In genomic region chr10:67176932-67177331, GRCm38 (mm10) we compare ENCODE assay signal across 23 mouse cellular contexts.
DNase-seq lines count a peak whose midpoint lies in the region; ATAC-seq and TF ChIP-seq lines count a peak whose summit lies in the region.
"Had no signal": no experiment of that assay in that cellular context is flagged by ENCODE, and none has a peak within 500 bp of the region (broad histone marks: within the 10 kb centered on the region; RNA-seq: fewer than 3 reads in every experiment).

No protein-coding gene starts in this region.

- peak overlapping the region; percentile 50 for H3K27ac ChIP-seq in heart, embryonic 13.5 days (replicated peaks)
- peak overlapping the region; percentile 74 for H3K27ac ChIP-seq in stomach, embryonic 16.5 days (ENCODE audit: low read length)
- no peak overlapping the region for H3K27ac ChIP-seq in stomach, postnatal 0 days (replicated peaks)
- H3K27ac ChIP-seq in liver, embryonic 15.5 days (replicated peaks) = no peak overlapping the region; the same call in 1 of the 2 replicates
- H3K27ac ChIP-seq: forebrain, embryonic 15.5 days; heart, embryonic 15.5 days; hindbrain, embryonic 15.5 days; kidney, embryonic 15.5 days; limb, embryonic 15.5 days had no signal

- no peaks in the 10 kb centered on the region for H3K36me3 ChIP-seq in heart, embryonic 13.5 days
- H3K36me3 ChIP-seq in stomach, embryonic 16.5 days (ENCODE audit: control insufficient read depth, insufficient read depth, low read length) = no peaks in the 10 kb centered on the region
- H3K36me3 ChIP-seq in stomach, postnatal 0 days (ENCODE audit: control insufficient read depth, insufficient read depth, low read length) = no peaks in the 10 kb centered on the region
- H3K36me3 ChIP-seq in liver, embryonic 15.5 days (replicated peaks) = no peaks in the 10 kb centered on the region
- H3K36me3 ChIP-seq: forebrain, embryonic 15.5 days; heart, embryonic 15.5 days; hindbrain, embryonic 15.5 days; kidney, embryonic 15.5 days; limb, embryonic 15.5 days had no signal

- no peak overlapping the region for H3K4me2 ChIP-seq in heart, embryonic 13.5 days
- H3K4me2 ChIP-seq in stomach, embryonic 16.5 days (ENCODE audit: low read depth, low read length) = no peak overlapping the region
- H3K4me2 ChIP-seq in stomach, postnatal 0 days (replicated peaks; ENCODE audit: low read depth) = no peak overlapping the region
- H3K4me2 ChIP-seq in liver, embryonic 15.5 days = peak overlapping the region; percentile 5; the same call in 1 of the 2 replicates
- H3K4me2 ChIP-seq: forebrain, embryonic 15.5 days; heart, embryonic 15.5 days; hindbrain, embryonic 15.5 days; kidney, embryonic 15.5 days; limb, embryonic 15.5 days had no signal

- WGBS in heart, embryonic 13.5 days = 40% methylated on average over 3 of the region's 3 CpGs
- WGBS in stomach, embryonic 16.5 days = 61% methylated on average over 3 of the region's 3 CpGs
- 57% methylated on average over 3 of the region's 3 CpGs for WGBS in stomach, postnatal 0 days
- WGBS in liver, embryonic 15.5 days (ENCODE audit: insufficient replicate concordance) = 24% methylated on average over 3 of the region's 3 CpGs

- no peak for TF ChIP-seq CTCF in stomach, postnatal 0 days (IDR thresholded peaks at IDR 0.05; ENCODE audit: low read depth)

- H3K27me3 ChIP-seq in heart, embryonic 13.5 days (replicated peaks) = no peaks in the 10 kb centered on the region
- H3K27me3 ChIP-seq in stomach, embryonic 16.5 days (ENCODE audit: control insufficient read depth, insufficient read depth, low read length) = no peaks in the 10 kb centered on the region
- H3K27me3 ChIP-seq in stomach, postnatal 0 days (ENCODE audit: control insufficient read depth, insufficient read depth, low read length) = no peaks in the 10 kb centered on the region
- no peaks in the 10 kb centered on the region for H3K27me3 ChIP-seq in liver, embryonic 15.5 days
- H3K27me3 ChIP-seq: forebrain, embryonic 15.5 days; heart, embryonic 15.5 days; hindbrain, embryonic 15.5 days; kidney, embryonic 15.5 days; limb, embryonic 15.5 days; megakaryocyte, embryonic 14.5 days had no signal

- no peak overlapping the region for H3K4me3 ChIP-seq in heart, embryonic 13.5 days
- no peak overlapping the region for H3K4me3 ChIP-seq in stomach, embryonic 16.5 days (replicated peaks; ENCODE audit: low read length)
- no peak overlapping the region for H3K4me3 ChIP-seq in stomach, postnatal 0 days (ENCODE audit: low read depth, low read length)
- no peak overlapping the region for H3K4me3 ChIP-seq in liver, embryonic 15.5 days (replicated peaks)
- H3K4me3 ChIP-seq: forebrain, embryonic 15.5 days; heart, embryonic 15.5 days; hindbrain, embryonic 15.5 days; kidney, embryonic 15.5 days; limb, embryonic 15.5 days; megakaryocyte, embryonic 14.5 days had no signal

- TF ChIP-seq EP300 in stomach, postnatal 0 days (optimal IDR thresholded peaks at IDR 0.05) = no peak

- no peak for ATAC-seq in heart, embryonic 13.5 days (ENCODE audit: extremely low read depth, insufficient number of reproducible peaks, low FRiP score, low TSS enrichment)
- ATAC-seq in stomach, embryonic 16.5 days (ENCODE audit: insufficient read depth, low FRiP score) = no peak
- no peak for ATAC-seq in stomach, postnatal 0 days (ENCODE audit: low FRiP score, low TSS enrichment)
- no peak for ATAC-seq in liver, embryonic 15.5 days (ENCODE audit: insufficient read depth)
- ATAC-seq: forebrain, embryonic 15.5 days had no signal

- no peaks in the 10 kb centered on the region for H3K9me3 ChIP-seq in heart, embryonic 13.5 days
- no peaks in the 10 kb centered on the region for H3K9me3 ChIP-seq in stomach, embryonic 16.5 days (replicated peaks; ENCODE audit: control insufficient read depth, low read length)
- no peaks in the 10 kb centered on the region for H3K9me3 ChIP-seq in stomach, postnatal 0 days (ENCODE audit: control insufficient read depth, low read length)
- no peaks in the 10 kb centered on the region for H3K9me3 ChIP-seq in liver, embryonic 15.5 days (replicated peaks)
- H3K9me3 ChIP-seq: forebrain, embryonic 15.5 days; heart, embryonic 15.5 days; hindbrain, embryonic 15.5 days; kidney, embryonic 15.5 days; limb, embryonic 15.5 days; megakaryocyte, embryonic 14.5 days had no signal

- DNase-seq in heart, postnatal 36 days = no peak
- no peak for DNase-seq in stomach, postnatal 0 days (ENCODE audit: low spot score)
- DNase-seq in adipocyte (ENCODE audit: low spot score) = no peak
- no peak for DNase-seq in c-Kit-positive CD71-positive TER-119-positive erythroid progenitor cells, embryonic 14.5 days (ENCODE audit: low spot score)
- DNase-seq in gastrocnemius, postnatal 25 days = no peak
- DNase-seq: adrenal gland, adult 8-10 months; cerebellum, adult 2 months; cerebellum, postnatal 36 days; gastrocnemius, postnatal 14 days; heart, adult 18-20 months; heart, postnatal 4 days; kidney, adult 11 months; left cerebral cortex, postnatal 4 days; midbrain, embryonic 14.5 days had no signal

- H3K9ac ChIP-seq in heart, embryonic 13.5 days = no peak overlapping the region
- no peak overlapping the region for H3K9ac ChIP-seq in stomach, embryonic 16.5 days (ENCODE audit: low read length)
- H3K9ac ChIP-seq in stomach, postnatal 0 days (ENCODE audit: low read length) = no peak overlapping the region
- H3K9ac ChIP-seq in liver, embryonic 15.5 days = no peak overlapping the region
- H3K9ac ChIP-seq: forebrain, embryonic 15.5 days; heart, embryonic 15.5 days; hindbrain, embryonic 15.5 days; kidney, embryonic 15.5 days; limb, embryonic 15.5 days had no signal

- peaks cover 24% of the 10 kb centered on the region for H3K4me1 ChIP-seq in heart, embryonic 13.5 days
- 0 out of 2 replicates have a peak, but pooled peaks cover 4% of the 10 kb centered on the region for H3K4me1 ChIP-seq in stomach, embryonic 16.5 days (ENCODE audit: control insufficient read depth, insufficient read depth, low read length)
- no peaks in the 10 kb centered on the region for H3K4me1 ChIP-seq in stomach, postnatal 0 days (replicated peaks; ENCODE audit: control insufficient read depth, insufficient read depth)
- H3K4me1 ChIP-seq in liver, embryonic 15.5 days (replicated peaks) = peaks cover 38% of the 10 kb centered on the region
- H3K4me1 ChIP-seq: forebrain, embryonic 15.5 days; limb, embryonic 15.5 days had no signal

- intact Hi-C loops in heart, postnatal 36 days (cut with DNase I) = no loop called here

Comparison
In these comparisons a context has a peak if more than half of its experiments do, and no peak if none do; other contexts are left out.
1. H3K27ac ChIP-seq: peak in heart, embryonic 13.5 days (single experiment) and stomach, embryonic 16.5 days (single experiment); none in stomach, postnatal 0 days (single experiment) and liver, embryonic 15.5 days (single experiment).